Mouse (Mus musculus) limb, embryonic 11.5 days (tissue): ENCODE measurements around the gene Mapk1. TPM values are rescaled to one million over a fixed set of nuclear protein-coding genes. Genes with fewer than 3 reads are reported as not detected.
"Not testable (repeated sequence)": the region's sequence is repeated elsewhere in the genome, so short reads cannot be mapped to it uniquely, and the experiment has no call there.

ENCODE experiments used
- ATAC-seq: fragments of 200-750 bp; cut with Nextera tagmentation; 2 replicates; pipeline ENCODE4 v1.8.0; 2017; ENCODE audit warnings: low read depth; ENCODE audit not compliant: insufficient number of reproducible peaks, low FRiP score, low TSS enrichment
- DNase-seq: peaks from one replicate; pipeline ENCODE4 v3.0.0-alpha.2; 2015; ENCODE audit warnings: low spot score
- H3K27ac ChIP-seq: fragments of 300-500 bp; sonication (generic); replicated peaks from 2 replicates; pipeline ENCODE4 v1.5.1; 2014; ENCODE audit warnings: low read depth, mild to moderate bottlenecking, low read length
- H3K27me3 ChIP-seq: fragments of 300-500 bp; sonication (generic); 2 replicates; pipeline ENCODE4 v1.6.1; 2014; ENCODE audit warnings: mild to moderate bottlenecking, low read length, mixed read lengths; ENCODE audit not compliant: control insufficient read depth, insufficient read depth
- H3K36me3 ChIP-seq: fragments of 300-500 bp; sonication (generic); 2 replicates; pipeline ENCODE4 v1.6.1; 2014; ENCODE audit warnings: mild to moderate bottlenecking, low read length, moderate library complexity, mixed read lengths; ENCODE audit not compliant: control insufficient read depth, insufficient read depth
- H3K4me1 ChIP-seq: fragments of 300-500 bp; sonication (generic); 2 replicates; pipeline ENCODE4 v1.6.1; 2014; ENCODE audit warnings: low read length, mixed read lengths; ENCODE audit not compliant: control insufficient read depth, insufficient read depth
- H3K4me2 ChIP-seq: fragments of 300-500 bp; sonication (generic); 2 replicates; pipeline ENCODE4 v1.6.1; 2014; ENCODE audit warnings: low read depth, mild to moderate bottlenecking, moderate library complexity; ENCODE audit not compliant: severe bottlenecking
- H3K4me3 ChIP-seq: fragments of 300-500 bp; sonication (generic); 2 replicates; pipeline ENCODE4 v1.5.1; 2014; ENCODE audit warnings: low read depth, low read length
- H3K9ac ChIP-seq: fragments of 300-500 bp; sonication (generic); 2 replicates; pipeline ENCODE4 v1.6.1; 2014; ENCODE audit warnings: mild to moderate bottlenecking, low read length
- H3K9me3 ChIP-seq: fragments of 300-500 bp; sonication (generic); 2 replicates; pipeline ENCODE4 v1.6.1; 2016; ENCODE audit warnings: low read length; ENCODE audit not compliant: control insufficient read depth
- WGBS: fragments of 180-500 bp; shearing (Covaris S2); extraction: QIAGEN DNeasy Blood & Tissue Kit; methylation state at CpG from one replicate; pipeline ENCODE4 v1.1.7; 2014; 5-methylcytosine and 5-hydroxymethylcytosine counted together
- polyA plus RNA-seq: library from polyadenylated mRNA; unstranded; fragments of >200 nt; fragmentation: Nextera tagmentation; extraction: Ambion mirVana; gene quantifications from 2 replicates; pipeline ENCODE4 v1.2.1, GENCODE M21; 2014

The Mapk1 gene
- polyA plus RNA-seq, 1 experiment from 2014 or later: 172 TPM

GRCm38 (mm10) chr16:16982636-16983035, 546 bp upstream of the Mapk1 start:
- Histone ChIP-seq H3K9ac (peak overlapping the region; percentile 18; the same call in 1 of the 2 replicates), H3K4me1 (no peaks in the 10 kb centered on the region), H3K36me3 (no peaks in the 10 kb centered on the region), H3K9me3 (no peaks in the 10 kb centered on the region), H3K4me2 (peak overlapping the region; percentile 47), H3K4me3 (peak overlapping the region; percentile 96), H3K27ac (no peak overlapping the region), H3K27me3 (no peaks in the 10 kb centered on the region)
- ATAC-seq: peak; percentile 18
- 35% methylated on average over 2 of the region's 2 CpGs for WGBS
- no peak for DNase-seq

DNA sequence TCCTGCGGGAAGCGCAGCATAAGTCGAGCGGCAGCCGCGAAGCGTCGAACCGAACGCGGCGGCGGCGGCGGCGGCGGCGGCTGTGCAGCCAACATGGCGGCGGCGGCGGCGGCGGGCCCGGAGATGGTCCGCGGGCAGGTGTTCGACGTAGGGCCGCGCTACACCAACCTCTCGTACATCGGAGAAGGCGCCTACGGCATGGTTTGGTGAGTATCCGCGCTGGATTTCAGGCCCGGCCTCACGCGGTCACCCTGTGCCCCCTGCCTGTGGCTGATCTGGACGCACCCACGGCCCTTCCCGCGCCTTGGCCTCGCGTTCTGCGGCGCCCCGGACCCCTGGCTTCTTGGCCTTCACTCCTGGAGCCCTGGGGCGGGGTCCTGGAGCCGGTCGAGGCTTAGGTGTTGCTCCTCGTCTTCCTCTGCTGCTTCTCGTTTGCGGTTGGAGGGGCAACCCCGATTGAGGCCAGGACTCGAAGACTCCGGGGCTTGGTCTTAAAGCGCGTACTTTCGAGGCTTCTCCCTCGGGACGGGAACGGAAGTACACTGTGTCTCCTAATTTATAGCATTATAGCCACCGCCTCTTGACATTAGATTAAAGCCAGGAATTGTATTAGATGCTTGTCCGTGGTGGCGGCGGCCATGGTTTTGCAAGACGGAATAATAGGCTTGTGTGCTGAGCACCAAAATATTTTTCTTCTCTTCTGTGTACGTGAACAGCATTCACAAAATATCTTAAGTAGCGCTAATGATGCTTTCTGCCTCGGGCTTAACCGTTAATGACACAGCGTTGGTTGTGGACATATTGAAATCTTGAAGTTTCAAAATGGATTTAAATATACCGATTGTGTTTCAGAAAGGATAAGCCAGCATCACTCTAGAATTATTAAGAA, 596 bp downstream of the Mapk1 start:
- peak overlapping the region; percentile 92 for H3K9ac ChIP-seq
- DNase-seq (no peak), ATAC-seq (peak; percentile 71)
- H3K9me3 ChIP-seq: no peaks in the 10 kb centered on the region
- peaks cover 3% of the 10 kb centered on the region; the same call in 1 of the 2 replicates for H3K36me3 ChIP-seq
- WGBS: under 1% methylated on average over 58 of the region's 75 CpGs
- H3K4me2 ChIP-seq: peak overlapping the region; percentile 47
- H3K27ac ChIP-seq: peak overlapping the region; percentile 86
- no peaks in the 10 kb centered on the region for H3K4me1 ChIP-seq
- no peaks in the 10 kb centered on the region for H3K27me3 ChIP-seq
- peak overlapping the region; percentile 96 for H3K4me3 ChIP-seq

DNA sequence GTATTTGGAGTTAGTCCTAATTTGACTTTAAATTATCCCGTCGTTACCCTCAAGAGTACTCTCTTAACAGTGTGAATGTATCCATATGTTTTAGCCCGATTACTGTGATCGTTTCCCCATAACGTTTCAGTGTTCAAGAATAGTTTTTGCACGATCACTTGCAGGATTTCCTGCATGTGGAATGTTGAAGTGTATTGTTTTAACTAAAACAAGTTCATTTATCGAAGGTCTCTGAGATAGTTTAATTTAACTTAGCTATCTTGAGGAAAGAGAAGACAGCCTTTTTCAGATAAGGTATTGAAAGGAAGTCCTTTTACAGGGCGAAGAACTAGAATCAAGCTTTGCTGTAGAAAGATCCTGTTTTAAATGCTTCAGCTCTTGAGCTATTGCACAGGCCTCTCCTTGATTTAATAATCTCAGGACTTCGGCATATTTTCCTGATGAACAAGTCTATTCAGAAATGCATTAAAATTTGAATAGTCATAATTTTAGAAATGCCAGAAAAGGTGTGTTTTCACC, 1.3 kb downstream of the Mapk1 start:
- 34% methylated on average over 9 of the region's 9 CpGs for WGBS
- Histone ChIP-seq H3K4me3 (peak overlapping the region; percentile 96), H3K4me1 (no peaks in the 10 kb centered on the region), H3K9ac (no peak overlapping the region), H3K36me3 (peaks cover 3% of the 10 kb centered on the region; the same call in 1 of the 2 replicates), H3K9me3 (no peaks in the 10 kb centered on the region), H3K27ac (no peak overlapping the region), H3K27me3 (no peaks in the 10 kb centered on the region), H3K4me2 (peak overlapping the region; percentile 47)
- ATAC-seq: no peak
- no peak for DNase-seq

DNA sequence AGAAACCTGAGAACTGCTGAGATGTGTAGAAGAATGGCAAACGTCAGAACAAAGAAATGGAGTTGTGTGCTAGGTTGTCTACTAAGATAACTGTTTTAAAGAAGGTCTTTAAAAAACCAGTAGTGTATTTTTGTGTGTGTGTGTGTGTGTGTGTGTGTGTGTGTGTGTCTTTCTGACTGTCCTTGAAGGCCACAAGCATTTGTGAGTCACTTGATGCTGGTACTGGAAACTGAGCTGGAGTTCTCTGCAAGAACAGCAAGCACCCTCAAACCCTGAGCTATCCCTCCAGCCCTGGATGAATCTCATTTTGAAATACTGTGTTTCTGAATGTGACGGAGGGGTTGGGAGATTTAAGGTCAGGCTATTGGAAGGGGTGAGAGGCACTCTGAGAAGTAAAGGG, 4.1 kb downstream of the Mapk1 start:
- Histone ChIP-seq H3K36me3 (peaks cover 3% of the 10 kb centered on the region; the same call in 1 of the 2 replicates), H3K27me3 (no peaks in the 10 kb centered on the region), H3K4me3 (no peak overlapping the region), H3K27ac (no peak overlapping the region), H3K9ac (no peak overlapping the region), H3K9me3 (no peaks in the 10 kb centered on the region), H3K4me1 (no peaks in the 10 kb centered on the region), H3K4me2 (no peak overlapping the region)
- ATAC-seq (no peak), DNase-seq (no peak)
- WGBS: 92% methylated on average over 2 of the region's 2 CpGs

DNA sequence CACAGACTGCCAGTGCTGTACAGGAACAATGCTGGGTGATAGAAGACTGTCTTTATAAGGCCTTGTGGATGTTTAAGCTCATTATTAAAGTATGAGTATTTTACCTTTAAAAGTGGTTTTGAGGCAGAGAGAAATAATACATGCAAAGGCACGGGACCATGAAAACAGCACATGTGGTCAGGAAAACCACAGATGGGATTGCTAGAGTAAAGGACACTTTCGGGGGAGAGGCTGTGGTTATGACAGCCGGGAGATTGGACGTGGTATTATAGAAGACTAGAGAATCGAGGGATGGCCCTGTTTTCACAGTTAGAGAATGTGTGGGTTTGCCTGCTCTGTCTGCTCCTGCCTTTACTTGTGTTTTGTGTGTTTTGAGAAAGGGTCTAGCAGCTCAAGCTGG, 5.7 kb downstream of the Mapk1 start:
- H3K36me3 ChIP-seq: peaks cover 3% of the 10 kb centered on the region; the same call in 1 of the 2 replicates
- no peak overlapping the region for H3K9ac ChIP-seq
- no peaks in the 10 kb centered on the region for H3K4me1 ChIP-seq
- 97% methylated on average over 5 of the region's 5 CpGs for WGBS
- no peaks in the 10 kb centered on the region for H3K9me3 ChIP-seq
- no peak overlapping the region for H3K4me2 ChIP-seq
- DNase-seq: no peak
- no peak for ATAC-seq
- no peak overlapping the region for H3K27ac ChIP-seq
- H3K4me3 ChIP-seq: no peak overlapping the region
- H3K27me3 ChIP-seq: no peaks in the 10 kb centered on the region

DNA sequence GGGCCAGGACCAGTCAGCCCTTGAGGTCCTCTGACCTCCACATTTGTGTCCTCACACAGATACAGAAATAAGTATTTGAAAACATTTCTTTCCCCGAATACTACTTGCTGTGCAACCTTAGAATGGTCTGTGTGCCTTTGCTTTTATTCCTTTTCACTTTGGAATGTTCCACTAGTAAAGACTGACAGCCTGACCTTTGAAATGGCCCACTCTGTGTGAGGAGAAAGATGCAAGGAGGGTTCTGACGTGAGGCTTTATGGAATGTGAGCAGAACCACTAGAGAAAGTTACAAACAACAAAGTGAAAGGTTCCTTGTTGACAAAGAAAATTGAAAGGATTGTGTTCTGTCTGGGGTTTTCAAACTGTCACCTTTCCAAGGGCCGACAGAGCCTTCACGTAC, 6.8 kb downstream of the Mapk1 start:
- no peak overlapping the region for H3K9ac ChIP-seq
- H3K9me3 ChIP-seq: no peaks in the 10 kb centered on the region
- no peak overlapping the region for H3K4me3 ChIP-seq
- peaks cover 3% of the 10 kb centered on the region; the same call in 1 of the 2 replicates for H3K36me3 ChIP-seq
- no peaks in the 10 kb centered on the region for H3K4me1 ChIP-seq
- H3K4me2 ChIP-seq: no peak overlapping the region
- H3K27me3 ChIP-seq: no peaks in the 10 kb centered on the region
- H3K27ac ChIP-seq: no peak overlapping the region
- DNase-seq (no peak), ATAC-seq (no peak)
- 84% methylated on average over 4 of the region's 4 CpGs for WGBS

- Histone ChIP-seq H3K36me3 (no peaks in the 10 kb centered on the region), H3K27ac (no peak overlapping the region), H3K9me3 (no peaks in the 10 kb centered on the region), H3K4me2 (no peak overlapping the region), H3K27me3 (no peaks in the 10 kb centered on the region), H3K9ac (no peak overlapping the region), H3K4me3 (no peak overlapping the region), H3K4me1 (no peaks in the 10 kb centered on the region)
- ATAC-seq: no peak
- no peak for DNase-seq
- 87% methylated on average over 4 of the region's 4 CpGs for WGBS
Measured at GRCm38 (mm10) chr16:16994426-16995052, 11.4 kb downstream of the Mapk1 start.

DNA sequence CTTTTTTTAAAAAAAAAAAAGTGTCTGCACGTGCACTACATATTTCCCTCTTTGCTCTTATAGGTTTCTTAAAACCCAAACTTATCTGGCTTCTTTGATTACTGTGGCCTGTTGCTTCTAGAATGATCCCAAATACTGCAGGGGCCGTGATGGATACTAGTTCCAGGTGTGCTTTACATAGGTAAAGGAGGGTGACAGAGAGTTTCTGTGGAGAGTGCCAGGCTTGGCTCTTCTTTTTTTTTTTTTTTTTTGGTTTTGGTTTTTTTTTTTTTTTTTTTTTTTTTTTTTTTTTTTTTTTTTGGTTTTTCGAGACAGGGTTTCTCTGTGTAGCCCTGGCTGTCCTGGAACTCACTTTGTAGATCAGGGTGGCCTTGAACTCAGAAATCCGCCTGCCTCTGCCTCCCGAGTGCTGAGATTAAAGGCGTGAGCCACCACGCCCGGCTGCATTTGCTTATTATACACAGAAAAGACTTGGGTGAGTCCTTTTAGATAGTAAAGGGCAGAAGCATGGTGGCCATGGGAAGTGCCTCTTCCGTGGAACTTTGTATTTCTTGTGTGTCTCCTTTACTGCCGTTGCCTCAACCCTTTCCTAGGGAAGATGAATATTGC, 13.0 kb downstream of the Mapk1 start:
- H3K27ac ChIP-seq, DNase-seq, H3K4me3 ChIP-seq, H3K4me2 ChIP-seq, H3K9me3 ChIP-seq, H3K27me3 ChIP-seq, H3K4me1 ChIP-seq, H3K9ac ChIP-seq, H3K36me3 ChIP-seq, ATAC-seq: not testable (repeated sequence)
- 94% methylated on average over 10 of the region's 10 CpGs for WGBS
